Mouse (Mus musculus) right cerebral cortex, postnatal 14 days (tissue): Measurements from ENCODE around the gene Bola2.
A peak's percentile ranks its signal among the peaks of the same experiment; 100 is the strongest.
"Not testable (repeated sequence)": the region's sequence is repeated elsewhere in the genome, so short reads cannot be mapped to it uniquely, and the experiment has no call there.

Source experiments
- DNase-seq: peaks from one replicate; pipeline ENCODE4 v3.0.0; 2022

The Bola2 gene

GRCm38 (mm10) chr7:126695210-126695611 lies at the start of gene Bola2:
TSS of gene Bola2 (plus strand) at chr7:126695401.
- peak; percentile 63 for DNase-seq

- DNase-seq, result no peak
These were observed 49.5 kb upstream of the Bola2 start for GRCm38 (mm10) chr7:126645708-126646107.

GRCm38 (mm10) chr7:126648486-126648885 lies 46.7 kb upstream of the Bola2 start:
- no peak for DNase-seq

- peak; percentile 94 for DNase-seq
These were observed 45.8 kb upstream of the Bola2 start, which contains the start of gene Sgf29 for GRCm38 (mm10) chr7:126649231-126650051. TSS of gene Sgf29 (plus strand) at chr7:126649309.

- no peak for DNase-seq
These were observed 44.3 kb upstream of the Bola2 start for GRCm38 (mm10) chr7:126650852-126651251.

- no peak for DNase-seq
These were observed 41.2 kb upstream of the Bola2 start for GRCm38 (mm10) chr7:126653991-126654390.

GRCm38 (mm10) chr7:126655695-126656094 lies 39.5 kb upstream of the Bola2 start:
- DNase-seq, result no peak

- DNase-seq, result no peak
These were observed 37.7 kb upstream of the Bola2 start for GRCm38 (mm10) chr7:126657522-126657921.

GRCm38 (mm10) chr7:126659771-126660170 lies 35.4 kb upstream of the Bola2 start:
- no peak for DNase-seq

- DNase-seq, result no peak
These were observed 31.6 kb upstream of the Bola2 start for GRCm38 (mm10) chr7:126663646-126664045.

- no peak for DNase-seq
These were observed 29.9 kb upstream of the Bola2 start for GRCm38 (mm10) chr7:126665269-126665668.

GRCm38 (mm10) chr7:126667495-126668090 lies 27.6 kb upstream of the Bola2 start:
- no peak for DNase-seq

GRCm38 (mm10) chr7:126668452-126668851 lies 26.7 kb upstream of the Bola2 start:
- no peak for DNase-seq

- no peak for DNase-seq
These were observed 25.0 kb upstream of the Bola2 start for GRCm38 (mm10) chr7:126670152-126670551.

GRCm38 (mm10) chr7:126672111-126672510 lies 23.1 kb upstream of the Bola2 start:
- no peak for DNase-seq

GRCm38 (mm10) chr7:126675104-126675503 lies 20.1 kb upstream of the Bola2 start:
- no peak for DNase-seq

GRCm38 (mm10) chr7:126676207-126676606 lies 19.0 kb upstream of the Bola2 start, which contains the start of gene Sult1a1:
TSS of gene Sult1a1 (minus strand) at chr7:126676432.
- no peak for DNase-seq

GRCm38 (mm10) chr7:126676631-126677220 lies 18.5 kb upstream of the Bola2 start:
- no peak for DNase-seq

GRCm38 (mm10) chr7:126678545-126679341 lies 16.5 kb upstream of the Bola2 start:
- no peak for DNase-seq

GRCm38 (mm10) chr7:126679683-126680082 lies 15.5 kb upstream of the Bola2 start:
- DNase-seq, result no peak

- no peak for DNase-seq
These were observed 14.0 kb upstream of the Bola2 start for GRCm38 (mm10) chr7:126681221-126681620.

GRCm38 (mm10) chr7:126688156-126688555 lies 7.0 kb upstream of the Bola2 start:
- DNase-seq, result not testable (repeated sequence)

- DNase-seq, result no peak
These were observed 6.2 kb upstream of the Bola2 start for GRCm38 (mm10) chr7:126689021-126689420.
